Mouse (Mus musculus): ENCODE measurements around the gene Pecr. TPM values are rescaled to one million over a fixed set of nuclear protein-coding genes. Genes with fewer than 3 reads are reported as not detected.
A peak's percentile ranks its signal among the peaks of the same experiment; 100 is the strongest.
"Not testable (repeated sequence)": the region's sequence is repeated elsewhere in the genome, so short reads cannot be mapped to it uniquely, and the experiment has no call there.

Gene Pecr
- total RNA-seq, 2 experiments from 2014 or later: 18.8 to 20.1 TPM

GRCm38 (mm10) chr1:72236363-72237006 lies 47.6 kb downstream of the Pecr start:
- peak; percentile 70 for DNase-seq

GRCm38 (mm10) chr1:72232592-72232991 lies 51.5 kb downstream of the Pecr start:
- not testable (repeated sequence) for DNase-seq

GRCm38 (mm10) chr1:72228974-72229373 lies 55.1 kb downstream of the Pecr start:
- no peak for DNase-seq

GRCm38 (mm10) chr1:72227546-72227945 lies 56.6 kb downstream of the Pecr start:
- DNase-seq: no peak

GRCm38 (mm10) chr1:72226887-72227481 lies 57.1 kb downstream of the Pecr start:
- DNase-seq: no peak

- DNase-seq: no peak
Measured at GRCm38 (mm10) chr1:72226172-72226886, 57.8 kb downstream of the Pecr start.

GRCm38 (mm10) chr1:72225720-72226171 lies 58.4 kb downstream of the Pecr start:
- peak; percentile 79 for DNase-seq

GRCm38 (mm10) chr1:72225054-72225718 lies 58.9 kb downstream of the Pecr start:
- DNase-seq: no peak

GRCm38 (mm10) chr1:72220008-72220407 lies 64.1 kb downstream of the Pecr start:
- no peak for DNase-seq

- DNase-seq: no peak
Measured at GRCm38 (mm10) chr1:72219116-72219515, 65.0 kb downstream of the Pecr start.

- no peak for DNase-seq
Measured at GRCm38 (mm10) chr1:72218626-72219025, 65.5 kb downstream of the Pecr start.

- DNase-seq: no peak
Measured at GRCm38 (mm10) chr1:72216761-72217160, 67.4 kb downstream of the Pecr start.

- no peak for DNase-seq
Measured at GRCm38 (mm10) chr1:72215174-72215573, 68.9 kb downstream of the Pecr start.

- peak; percentile 44 for DNase-seq
Measured at GRCm38 (mm10) chr1:72214470-72214961, 69.6 kb downstream of the Pecr start.

GRCm38 (mm10) chr1:72213954-72214353 lies 70.2 kb downstream of the Pecr start:
- DNase-seq: no peak

GRCm38 (mm10) chr1:72211701-72212699 lies 72.1 kb downstream of the Pecr start, which contains the start of gene Mreg:
Mreg (minus strand) TSS chr1:72212307.
- peak; percentile 67 for DNase-seq

GRCm38 (mm10) chr1:72210803-72211679 lies 73.1 kb downstream of the Pecr start:
- no peak for DNase-seq

Measured in gastrocnemius, postnatal 10 days (tissue).